Mouse (Mus musculus): Measurements from ENCODE around the gene Atp6v0b.

DNA sequence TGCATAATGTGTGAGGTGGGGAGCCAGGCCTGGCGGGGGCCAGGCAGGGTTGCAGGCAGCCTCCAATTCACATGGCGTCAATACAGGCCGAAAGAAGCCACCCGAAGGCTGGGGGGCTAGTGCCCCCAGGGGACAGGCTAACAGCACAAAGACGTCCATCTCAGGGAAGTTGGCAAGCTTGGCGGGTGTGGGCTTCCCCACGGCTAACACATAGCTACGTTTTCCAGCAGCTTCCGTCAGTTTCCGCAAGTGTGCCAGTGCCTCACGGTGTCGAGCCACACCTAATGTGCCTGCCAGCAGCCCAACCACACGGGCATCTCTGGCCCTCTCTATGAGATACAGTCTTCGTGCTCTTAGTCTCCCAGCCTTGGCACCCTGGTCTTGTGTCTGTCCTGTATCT is 2.9 kb upstream of the Atp6v0b start:
- TF ChIP-seq CTCF (IDR thresholded peaks at IDR 0.05; ENCODE audit: control insufficient read depth, insufficient read depth, insufficient read length) (no peak), MYOG (IDR thresholded peaks at IDR 0.05; ENCODE audit: control insufficient read depth, extremely low read depth, insufficient read length) (no peak), USF1 (IDR thresholded peaks at IDR 0.05; ENCODE audit: low read depth) (no peak), MAX (IDR thresholded peaks at IDR 0.05) (no peak), CEBPB (IDR thresholded peaks at IDR 0.05; ENCODE audit: low read depth) (no peak)
